Mouse (Mus musculus) kidney, postnatal 14 days (tissue): ENCODE data around the gene Prss46.

ENCODE experiments used
- DNase-seq: peaks from one replicate; pipeline ENCODE4 v3.0.0; 2022; ENCODE audit warnings: mixed read lengths

The Prss46 gene

DNA sequence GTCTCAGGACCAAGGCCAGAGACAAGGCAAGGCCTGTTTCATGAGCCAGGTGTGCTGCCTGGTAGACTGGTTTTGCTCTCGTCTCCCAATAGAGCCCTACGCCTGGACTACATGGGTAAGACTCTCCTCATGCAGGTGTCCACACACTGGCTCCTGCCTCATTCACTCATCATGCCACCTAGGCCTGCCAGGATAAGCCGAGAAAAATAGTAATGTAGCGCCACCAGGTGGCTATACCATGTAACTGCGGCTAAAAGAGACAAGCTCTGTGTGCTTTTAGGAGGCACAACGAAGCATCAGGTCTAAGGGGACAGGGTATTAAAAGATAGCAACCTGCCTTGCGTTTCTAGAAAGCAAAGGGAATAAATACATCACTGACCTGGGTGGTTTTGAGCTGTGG, 26.7 kb downstream of the Prss46 start:
- DNase-seq = peak; percentile 64

DNA sequence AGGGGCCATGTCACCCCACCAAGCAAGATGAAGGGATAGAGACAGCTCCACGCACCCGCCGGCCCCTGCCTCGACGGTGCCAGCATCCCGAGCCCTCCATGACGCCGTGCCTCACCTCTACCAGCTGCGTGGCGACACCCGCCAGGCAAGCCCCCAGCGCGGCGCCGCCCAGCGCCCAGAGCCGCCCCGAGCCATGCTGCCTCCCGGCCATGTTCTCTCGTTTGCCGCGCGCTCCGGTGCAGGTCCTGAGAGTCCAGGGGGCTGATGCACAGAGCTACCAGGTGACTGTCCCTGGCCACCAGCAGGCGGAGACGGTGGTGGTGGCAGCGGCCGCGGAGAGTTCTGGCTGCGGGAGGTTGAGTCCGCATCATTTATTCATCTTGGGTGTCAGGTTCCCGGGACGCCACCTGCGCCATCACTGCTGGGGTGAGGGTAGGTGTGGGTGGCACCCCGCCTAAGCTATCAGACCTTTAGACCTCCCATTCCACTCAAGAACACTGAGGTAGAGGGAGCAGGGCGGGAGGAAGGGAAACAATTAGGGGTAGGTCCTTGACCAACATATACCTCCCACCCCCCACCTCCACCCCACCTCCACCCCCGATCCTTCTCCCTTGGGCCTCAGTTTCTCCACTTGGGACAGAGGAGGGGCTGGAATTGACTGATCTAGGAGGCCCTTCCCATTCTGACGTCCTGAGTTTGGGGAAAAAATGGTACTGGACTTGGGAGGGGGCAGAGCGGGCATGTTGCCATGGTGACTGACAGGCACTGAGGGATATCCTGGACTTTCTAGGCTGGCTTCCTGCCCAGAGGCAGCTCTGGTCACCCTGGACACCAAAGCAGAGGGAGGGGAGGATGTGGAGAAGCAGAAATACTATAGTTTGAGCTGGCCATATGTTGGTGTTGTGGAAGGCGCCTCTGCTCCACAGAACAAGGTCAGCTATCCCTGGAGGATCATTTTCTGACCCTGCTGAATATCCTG, 29.7 kb downstream of the Prss46 start:
- peak; percentile 84 for DNase-seq

DNA sequence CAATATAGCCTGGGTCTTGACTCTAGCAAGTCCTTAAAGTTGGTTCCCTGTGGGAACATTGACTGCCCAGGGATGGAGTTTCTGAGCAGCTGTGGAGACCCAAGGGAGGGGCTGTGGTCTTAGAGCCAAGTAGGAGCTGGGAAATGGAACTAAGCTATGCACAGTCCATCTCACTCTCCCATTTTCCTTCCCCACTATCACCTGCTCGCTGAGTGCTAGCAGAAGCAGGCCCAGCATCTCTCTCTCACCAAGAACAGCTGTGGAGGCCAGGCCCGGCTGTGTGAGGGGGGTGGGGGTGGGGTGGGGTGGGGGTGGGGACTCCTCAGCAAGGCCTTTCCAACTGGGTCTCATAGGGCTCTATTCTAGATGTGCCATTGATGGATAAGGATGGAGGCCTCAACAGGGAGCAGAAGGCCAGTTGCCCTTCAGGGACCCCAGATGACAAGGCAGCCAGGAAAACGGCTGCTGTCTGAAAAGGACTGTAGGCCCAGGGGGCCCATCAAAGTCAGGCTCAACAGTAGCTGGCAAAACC, 30.4 kb downstream of the Prss46 start:
- no peak for DNase-seq

DNA sequence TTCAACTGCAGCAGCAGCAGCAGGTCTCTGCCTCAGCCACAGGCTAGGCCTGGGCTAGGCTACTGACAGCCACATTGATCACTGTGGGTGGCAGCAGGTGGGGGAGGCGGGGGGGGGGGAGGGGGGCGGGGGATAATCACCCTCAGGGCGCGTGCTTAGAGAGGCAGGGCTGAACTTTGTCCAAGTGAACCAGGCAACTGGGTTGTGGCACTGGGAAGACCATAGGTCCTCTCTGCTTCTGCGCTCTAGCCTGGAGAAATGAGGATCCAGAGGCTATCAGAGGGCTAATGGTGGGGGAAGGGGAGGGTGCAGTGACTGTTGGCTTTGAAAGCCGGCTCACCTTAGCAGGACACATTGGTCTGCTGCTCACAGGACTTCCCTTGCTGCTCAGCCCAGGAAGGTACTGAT, 31.0 kb downstream of the Prss46 start:
- DNase-seq = peak; percentile 56

DNA sequence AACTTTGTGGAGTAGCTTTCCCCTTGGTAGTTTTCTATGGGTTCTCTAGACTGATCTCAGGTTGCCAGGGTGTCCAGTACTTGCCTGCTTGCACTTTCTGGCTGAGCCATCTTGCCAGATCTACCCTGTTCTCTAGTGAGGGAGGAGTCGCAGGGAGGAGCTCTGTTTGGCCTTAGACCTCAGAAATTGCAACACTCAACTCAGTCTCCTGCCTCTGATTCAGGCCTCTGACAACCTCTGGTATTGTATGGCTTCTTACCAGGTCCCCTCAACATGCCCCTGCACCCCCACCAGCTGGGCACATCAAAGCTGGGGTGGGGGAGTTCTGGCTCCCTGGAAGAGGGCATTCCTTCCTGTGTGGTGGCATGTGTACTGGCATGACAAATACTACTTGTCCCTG, 33.0 kb downstream of the Prss46 start:
- no peak for DNase-seq

DNA sequence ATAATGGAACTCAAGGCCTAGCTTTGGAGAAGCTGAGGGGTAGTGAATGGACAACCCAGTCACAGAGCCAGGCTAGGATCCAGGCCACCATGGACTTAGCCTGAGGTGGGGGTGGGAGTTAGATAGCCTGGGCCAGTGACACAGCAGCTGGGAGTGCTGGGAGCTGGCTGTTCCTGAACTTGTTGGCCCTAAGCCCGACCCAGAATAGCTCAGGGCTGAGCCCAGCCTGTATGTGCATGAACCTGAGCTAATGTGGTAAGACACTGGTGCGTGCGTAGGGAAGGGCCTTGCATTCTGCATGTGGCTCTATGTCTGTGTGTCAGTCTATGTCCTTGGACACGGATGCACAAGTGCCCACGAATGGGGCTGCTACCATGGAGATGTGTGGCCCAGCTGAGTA, 33.6 kb downstream of the Prss46 start:
- DNase-seq = peak; percentile 72

DNA sequence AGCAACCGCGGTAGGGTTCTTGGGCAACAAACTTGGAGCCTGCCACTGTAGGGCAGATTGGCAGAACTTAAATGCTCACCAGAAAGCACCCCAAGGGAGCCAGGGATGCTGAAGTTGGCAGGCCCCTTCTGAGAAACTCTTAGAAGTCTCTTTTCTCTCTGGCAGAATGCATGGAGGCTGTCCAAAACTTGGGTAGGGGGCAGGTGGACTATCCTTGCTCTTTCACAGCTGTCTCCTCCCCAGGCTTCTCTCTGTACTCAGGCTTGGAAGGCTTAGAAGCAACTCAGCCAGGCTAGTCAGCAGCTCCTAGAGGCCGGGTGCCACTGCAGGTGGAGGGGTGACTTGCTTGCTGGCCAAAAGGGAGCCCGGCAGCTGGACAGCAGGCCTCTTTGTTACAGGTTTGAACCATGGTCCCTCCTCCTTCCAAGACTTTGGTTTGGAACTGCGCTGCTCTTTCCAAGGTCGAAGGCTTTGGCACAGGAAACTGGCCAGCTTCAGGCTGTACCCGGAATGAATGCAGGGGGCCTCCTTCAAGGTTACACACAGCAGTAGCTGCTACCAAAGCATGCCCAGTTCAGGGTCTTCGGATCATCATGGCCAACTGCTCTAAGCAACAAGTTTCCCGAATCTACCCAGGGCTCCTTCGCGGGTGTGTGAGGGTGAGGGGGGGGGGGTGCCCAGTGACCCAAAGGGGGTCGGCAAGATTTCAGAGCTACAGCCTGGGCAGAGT, 35.0 kb downstream of the Prss46 start, which contains the start of gene Als2cl:
TSS of gene Als2cl (plus strand) at position 680 of the 730 bp plus-strand sequence.
- DNase-seq = peak; percentile 74

DNA sequence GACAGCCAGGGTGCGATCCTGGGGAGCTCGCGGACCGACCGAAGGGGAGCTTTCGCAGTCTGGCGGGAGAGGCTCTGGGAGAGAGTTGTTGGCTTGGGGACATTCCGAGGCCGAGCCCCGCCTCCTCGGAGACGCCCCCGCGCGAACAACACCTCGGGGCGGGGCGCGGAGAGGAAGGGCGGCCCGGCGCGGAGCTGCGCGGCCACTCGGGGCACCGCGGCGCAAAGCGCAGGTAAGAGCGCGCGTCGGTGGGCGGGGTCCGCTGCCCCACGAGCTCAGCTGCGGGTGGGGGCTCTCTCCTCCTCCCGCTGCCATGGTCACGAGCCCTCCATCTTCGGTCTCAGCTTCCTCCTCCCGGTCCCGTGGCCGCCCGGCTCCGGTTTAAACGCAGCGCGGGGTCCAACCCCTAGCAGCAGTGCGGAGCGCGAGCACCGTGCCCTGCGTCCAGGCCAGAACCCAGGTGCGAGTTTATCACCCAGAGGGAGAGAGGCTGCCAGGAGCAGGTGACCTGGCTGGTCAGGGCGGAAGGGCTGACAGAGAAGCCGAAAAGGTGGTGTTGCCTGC, 35.8 kb downstream of the Prss46 start, which contains the start of gene Tmie:
TSS of gene Tmie (minus strand) at position 116 of the 564 bp plus-strand sequence.
- peak; percentile 93 for DNase-seq

DNA sequence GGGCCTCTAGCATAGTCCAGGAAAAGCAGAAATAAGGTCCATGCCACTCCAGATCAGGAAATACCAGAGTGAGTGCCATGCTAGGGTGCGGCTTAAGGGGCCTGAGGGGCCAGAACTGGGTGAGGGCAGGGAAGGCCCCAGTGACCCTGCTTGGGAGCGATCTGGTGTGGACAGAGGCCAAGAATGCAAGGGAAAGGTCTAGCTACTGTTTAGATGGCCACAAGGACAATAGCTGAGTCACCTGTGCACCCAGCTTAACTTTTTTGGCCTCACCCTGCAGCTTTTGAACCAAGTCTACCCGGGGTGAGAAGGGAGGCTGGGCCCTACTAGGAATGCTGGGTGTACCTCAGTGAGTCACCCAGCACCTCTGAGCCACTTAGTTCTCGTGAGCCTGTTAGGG, 36.5 kb downstream of the Prss46 start:
- peak; percentile 58 for DNase-seq

DNA sequence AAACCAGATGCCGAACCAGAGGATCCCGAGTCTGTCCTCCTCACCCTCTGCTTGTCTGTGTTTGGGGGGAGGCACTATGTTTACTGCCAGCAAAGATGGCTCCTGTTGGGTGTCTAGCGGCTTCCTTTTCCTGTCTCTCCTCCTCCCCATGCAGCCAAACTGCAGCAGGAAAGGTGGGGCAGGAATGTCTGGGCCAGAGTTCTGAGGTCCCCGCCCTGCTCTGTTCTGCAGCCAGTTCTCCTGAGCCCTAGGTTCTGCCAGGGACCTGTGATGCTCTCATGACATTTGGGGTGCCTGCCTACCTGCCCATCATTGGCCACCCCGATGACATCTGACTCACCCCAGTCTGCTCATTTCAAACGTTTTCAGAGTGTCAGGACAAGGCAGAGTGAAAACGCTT, 37.6 kb downstream of the Prss46 start:
- peak; percentile 69 for DNase-seq

DNA sequence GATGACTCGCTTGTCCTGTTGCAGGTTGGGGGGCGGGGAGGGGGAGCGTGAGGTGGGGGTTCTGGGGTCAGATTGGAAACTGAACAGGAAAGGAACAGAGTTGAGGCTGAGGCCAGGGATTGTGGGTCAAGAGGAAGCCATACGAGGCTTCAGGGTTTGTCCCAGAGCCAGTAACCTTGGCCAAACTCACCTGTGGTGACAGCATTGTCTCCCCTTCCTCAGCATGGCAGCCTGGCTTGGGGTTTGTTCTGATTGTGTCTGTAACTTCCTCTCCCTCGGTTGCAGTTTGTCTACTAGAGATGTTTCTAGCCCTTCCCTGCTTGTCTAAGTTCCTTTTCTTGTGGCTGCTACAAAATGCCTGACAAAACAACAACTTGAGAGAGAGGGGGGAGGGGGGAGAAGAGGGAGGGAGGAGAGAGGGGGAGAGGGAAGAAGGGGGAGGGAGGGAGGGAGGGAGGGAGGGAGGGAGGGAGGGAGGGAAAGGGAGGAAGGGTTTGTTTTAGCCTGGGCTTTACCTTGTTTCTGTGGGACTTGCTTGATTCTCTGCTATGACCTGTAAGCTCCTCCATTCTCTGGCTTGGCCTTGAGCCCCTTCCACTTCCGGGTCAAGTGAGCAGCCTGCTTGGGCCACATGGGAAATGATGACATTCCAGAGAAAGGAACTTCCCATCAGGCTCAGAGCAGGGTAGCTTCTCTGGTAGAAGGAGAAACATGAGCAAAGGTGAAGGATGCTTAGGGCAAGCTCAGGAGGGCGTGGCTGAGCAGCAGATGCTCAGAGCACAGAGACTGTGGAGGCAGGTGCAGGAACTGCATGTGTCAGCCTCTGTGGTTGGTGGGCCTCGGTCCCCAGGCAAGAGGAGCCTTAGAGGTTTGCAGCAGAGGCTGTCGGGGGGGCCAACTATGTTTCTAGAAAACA, 43.3 kb downstream of the Prss46 start:
- DNase-seq = no peak

DNA sequence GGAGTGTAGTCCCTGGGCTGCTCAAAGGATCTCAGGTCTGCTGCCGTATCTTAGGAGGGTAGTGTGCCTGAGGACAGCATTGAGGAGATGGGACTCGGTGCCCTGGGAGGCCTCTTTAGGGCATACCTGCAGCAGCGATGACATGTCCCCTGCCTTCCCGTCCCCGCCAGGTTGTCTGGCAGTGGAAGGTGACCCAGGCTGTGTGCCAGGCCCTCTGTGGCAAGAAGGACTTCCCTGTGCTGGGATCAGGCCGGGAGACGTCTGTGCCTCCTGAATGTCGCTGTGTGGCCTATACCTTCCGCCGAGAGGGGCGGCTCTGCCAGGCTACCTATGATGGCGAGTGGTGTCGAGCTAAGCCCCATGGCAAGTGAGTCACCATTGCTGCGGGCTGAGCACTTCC, 44.6 kb downstream of the Prss46 start:
- no peak for DNase-seq

DNA sequence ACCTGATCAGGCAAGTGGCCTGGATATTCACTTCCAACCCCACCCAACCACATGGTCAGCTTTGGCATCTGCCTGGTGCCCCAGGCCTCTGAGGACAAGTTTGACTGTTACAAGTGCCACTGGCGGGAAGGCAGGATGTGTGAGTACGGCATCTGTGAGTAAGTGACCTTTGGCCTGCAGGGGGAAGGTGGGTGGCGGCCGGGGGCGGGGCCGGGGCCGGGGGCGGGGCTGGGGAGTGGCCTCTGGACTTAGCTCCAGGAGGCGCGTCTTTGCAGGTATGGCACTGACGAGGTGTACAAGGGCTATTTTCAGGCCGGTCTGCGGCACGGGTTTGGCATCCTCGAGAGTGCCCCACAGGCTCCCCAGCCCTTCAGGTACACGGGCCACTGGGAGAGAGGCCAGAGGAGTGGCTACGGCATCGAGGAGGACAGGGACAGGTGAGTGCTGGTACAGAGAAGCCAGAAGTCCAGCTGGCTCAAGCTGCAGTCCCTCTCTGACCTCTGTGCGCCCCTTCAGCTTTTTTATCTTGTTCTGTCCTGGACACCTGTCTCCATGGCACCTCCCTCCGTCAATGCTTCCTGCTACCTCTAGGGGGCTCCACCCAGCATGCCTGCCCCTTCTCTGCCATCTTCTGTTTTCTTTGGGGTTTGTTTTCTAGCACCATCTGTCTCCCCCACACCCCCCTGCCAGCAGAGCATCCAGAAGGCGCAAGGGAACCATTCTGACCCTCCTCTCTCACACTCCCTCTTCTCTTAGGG, 45.9 kb downstream of the Prss46 start:
- peak; percentile 63 for DNase-seq

DNA sequence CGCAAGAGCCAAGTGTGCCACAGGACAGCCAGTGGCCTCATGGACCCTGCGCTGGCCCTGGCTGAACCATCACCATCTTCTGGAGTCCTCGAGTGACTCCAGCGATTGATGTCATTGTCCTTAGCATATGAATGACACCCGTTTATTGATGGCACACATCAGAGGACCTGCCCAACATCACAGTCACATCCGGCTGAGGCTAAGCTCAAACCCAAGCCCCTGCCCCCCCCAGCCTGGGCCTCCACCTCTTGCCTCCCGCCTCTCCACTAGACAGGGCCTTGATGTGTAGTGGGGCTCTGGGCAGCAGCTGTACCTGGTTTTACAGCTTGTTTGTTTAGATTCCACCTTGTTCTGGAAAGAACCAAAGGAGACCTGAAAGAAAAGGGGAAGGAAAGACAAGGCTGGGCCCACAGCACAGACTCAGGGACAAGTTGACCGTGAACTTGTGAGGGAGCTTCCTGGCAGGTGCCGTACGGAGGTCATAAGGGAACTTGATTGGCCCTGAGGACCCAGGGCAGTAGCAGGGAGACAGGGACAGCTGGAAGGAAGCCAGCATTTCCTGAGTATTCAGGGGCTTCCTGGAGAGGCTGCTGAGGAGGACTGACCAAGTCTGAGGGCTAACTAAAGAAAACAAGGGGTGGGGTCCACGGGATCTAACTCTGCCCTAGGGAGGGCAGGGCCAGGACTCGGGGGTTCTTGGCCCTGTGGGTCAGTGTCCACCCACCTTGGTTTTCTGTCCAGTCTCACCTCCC, 46.9 kb downstream of the Prss46 start:
- peak; percentile 68 for DNase-seq

DNA sequence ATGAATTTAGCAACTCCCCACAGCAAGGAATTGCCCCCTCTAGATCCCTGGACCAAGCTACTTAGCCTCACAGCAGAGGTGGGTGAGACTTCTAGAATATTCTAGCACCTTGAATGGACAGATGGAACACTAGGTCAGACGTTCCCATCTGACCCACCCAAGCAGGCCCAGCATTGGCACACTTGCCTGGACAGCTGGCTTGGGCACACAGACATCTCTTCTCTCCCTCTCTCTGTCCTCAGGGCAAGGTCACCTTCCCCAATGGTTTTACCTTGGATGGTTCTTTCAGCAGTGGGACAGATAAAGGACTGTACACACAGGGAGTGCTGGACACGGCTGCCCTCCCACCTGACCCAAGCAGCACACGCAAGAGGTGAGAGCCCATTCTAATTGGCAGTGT, 48.2 kb downstream of the Prss46 start:
- DNase-seq = no peak

DNA sequence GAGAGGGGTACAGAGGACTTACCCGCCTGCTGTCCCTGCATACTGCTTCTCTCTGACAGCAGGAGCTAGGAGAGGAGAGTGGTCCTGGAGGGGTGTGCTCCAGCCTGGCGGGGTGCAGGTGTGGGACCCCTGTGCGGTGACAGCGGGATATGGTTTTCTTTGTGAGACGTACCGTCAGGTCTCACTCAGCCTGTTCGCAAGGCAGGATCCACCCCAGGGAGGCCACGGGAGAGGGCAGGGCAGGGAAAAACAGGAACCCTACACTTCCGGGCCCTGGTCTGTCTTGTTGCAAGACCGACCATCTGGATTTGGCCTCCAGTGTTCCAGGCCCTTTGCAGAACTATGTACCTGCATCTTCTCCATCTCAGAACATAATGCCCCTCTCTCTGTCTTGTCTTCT, 49.1 kb downstream of the Prss46 start:
- DNase-seq = no peak

DNA sequence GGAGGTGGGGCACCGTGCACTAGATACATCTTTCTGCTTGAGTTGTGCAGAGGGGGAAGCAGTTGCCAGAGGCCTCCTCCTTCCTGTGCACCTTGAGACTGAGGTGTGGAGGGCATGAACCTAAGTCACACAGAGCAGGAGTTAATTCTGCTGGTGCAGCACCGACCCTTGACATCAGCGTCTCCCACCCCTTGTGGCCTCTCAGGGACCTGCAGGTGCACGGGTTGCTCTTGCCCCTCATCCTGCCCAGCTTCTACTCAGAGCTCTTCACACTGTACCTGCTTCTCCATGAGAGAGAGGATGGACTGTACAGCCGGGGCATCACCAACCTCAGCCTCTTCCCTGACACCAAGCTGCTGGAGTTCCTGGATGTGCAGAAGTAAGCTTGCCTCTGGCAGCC, 51.2 kb downstream of the Prss46 start:
- DNase-seq = no peak

DNA sequence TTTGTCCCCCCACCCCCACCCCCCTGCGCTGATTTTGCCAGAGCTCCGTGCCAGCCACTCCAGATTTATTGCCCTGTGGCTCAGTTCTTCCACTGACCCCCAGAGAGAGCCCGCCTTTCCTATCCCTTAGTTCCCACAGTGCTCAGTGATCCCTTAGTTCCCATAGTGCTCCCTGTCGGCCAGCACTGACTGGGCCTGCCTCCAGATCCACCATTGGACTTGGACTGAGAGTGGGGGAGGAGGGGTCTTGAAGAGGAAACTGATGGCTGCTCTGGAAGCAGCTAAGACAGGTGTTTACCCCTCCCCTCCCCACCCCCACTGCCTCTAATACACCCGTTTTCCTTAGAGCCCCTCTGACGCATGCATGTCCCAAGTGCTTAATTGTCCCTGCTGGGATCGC, 51.7 kb downstream of the Prss46 start:
- no peak for DNase-seq

DNA sequence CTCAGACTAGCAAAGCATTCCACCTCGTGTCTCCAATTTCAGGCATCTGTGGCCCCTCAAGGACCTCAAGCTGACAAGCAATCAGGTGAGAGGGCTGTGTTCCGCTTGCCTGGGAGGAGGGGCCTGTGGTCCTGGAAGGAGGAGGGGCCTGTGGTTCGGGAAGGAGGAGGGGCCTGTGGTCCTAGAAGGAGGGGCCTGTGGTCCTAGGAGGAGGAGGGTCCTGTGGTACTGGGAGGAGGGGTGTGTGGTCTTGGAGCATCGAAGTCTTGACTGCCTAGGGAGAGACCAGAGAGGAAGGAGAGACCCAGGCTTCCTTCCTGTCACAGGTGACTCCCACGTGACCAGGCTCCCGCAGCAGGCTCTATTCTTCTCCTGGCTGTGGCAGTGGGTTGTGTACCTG, 52.3 kb downstream of the Prss46 start:
- DNase-seq = no peak

DNA sequence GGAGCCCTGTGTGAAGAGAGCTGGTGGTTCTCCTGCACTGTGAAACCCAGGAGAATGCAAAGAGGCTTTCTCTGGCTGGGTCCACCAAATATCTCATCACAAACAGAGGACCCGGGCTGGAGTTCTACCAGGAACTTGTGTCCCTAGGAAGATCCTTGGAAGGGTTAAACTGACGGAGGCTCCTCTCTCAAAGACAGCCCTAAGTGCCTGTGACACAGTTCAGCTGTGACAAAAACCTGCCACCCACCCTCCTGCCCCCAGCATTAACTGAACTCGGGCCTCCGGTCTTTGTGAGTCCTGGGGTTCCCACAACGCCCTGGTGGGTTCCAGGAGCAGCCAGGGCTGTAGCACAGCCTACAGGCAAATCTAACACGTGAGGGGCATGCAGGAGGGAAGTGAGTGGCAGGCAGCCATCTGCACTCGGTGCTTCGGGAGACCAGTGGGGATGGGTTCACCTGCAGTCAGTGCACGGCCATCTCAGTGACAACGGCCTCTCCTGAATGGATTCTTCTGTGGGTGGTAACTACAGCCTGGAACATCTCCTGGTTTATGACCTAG, 55.2 kb downstream of the Prss46 start:
- no peak for DNase-seq
